Mouse (Mus musculus): Measurements from ENCODE around the gene Gm26620. TPM values are rescaled to one million over a fixed set of nuclear protein-coding genes. Genes with fewer than 3 reads are reported as not detected.

The Gm26620 gene
- polyA plus RNA-seq, 1 experiment from 2014 or later: 1.3 TPM

GRCm38 (mm10) chr1:170919308-170919707, 34.4 kb downstream of the Gm26620 start:
- Histone ChIP-seq H3K4me2 (ENCODE audit: low read length) (no peak overlapping the region), H3K4me1 (ENCODE audit: control insufficient read depth, insufficient read depth, low read depth, low read length) (no peaks in the 10 kb centered on the region), H3K9me3 (ENCODE audit: control insufficient read depth, low read length) (no peaks in the 10 kb centered on the region), H3K27me3 (replicated peaks; ENCODE audit: control insufficient read depth, insufficient read depth, low read length) (no peaks in the 10 kb centered on the region), H3K4me3 (ENCODE audit: low read length) (no peak overlapping the region), H3K36me3 (ENCODE audit: control insufficient read depth, insufficient read depth, low read length) (no peaks in the 10 kb centered on the region), H3K9ac (ENCODE audit: low read depth, low read length) (no peak overlapping the region), H3K27ac (ENCODE audit: low read depth, low read length) (no peak overlapping the region)
- WGBS: 91% methylated on average over 8 of the region's 8 CpGs
- ATAC-seq: no peak

- no peaks in the 10 kb centered on the region for H3K9me3 ChIP-seq (ENCODE audit: control insufficient read depth, low read length)
- H3K4me3 ChIP-seq (ENCODE audit: low read length): no peak overlapping the region
- no peaks in the 10 kb centered on the region for H3K27me3 ChIP-seq (replicated peaks; ENCODE audit: control insufficient read depth, insufficient read depth, low read length)
- ATAC-seq: no peak
- WGBS: 90% methylated on average over 6 of the region's 6 CpGs
- no peak overlapping the region for H3K27ac ChIP-seq (ENCODE audit: low read depth, low read length)
- H3K4me2 ChIP-seq (ENCODE audit: low read length): no peak overlapping the region
- no peak overlapping the region for H3K9ac ChIP-seq (ENCODE audit: low read depth, low read length)
- no peaks in the 10 kb centered on the region for H3K36me3 ChIP-seq (ENCODE audit: control insufficient read depth, insufficient read depth, low read length)
- H3K4me1 ChIP-seq (ENCODE audit: control insufficient read depth, insufficient read depth, low read depth, low read length): no peaks in the 10 kb centered on the region
These were observed 39.6 kb downstream of the Gm26620 start for GRCm38 (mm10) chr1:170924485-170924884.

- no peak overlapping the region for H3K4me3 ChIP-seq (ENCODE audit: low read length)
- no peak overlapping the region for H3K9ac ChIP-seq (ENCODE audit: low read depth, low read length)
- no peaks in the 10 kb centered on the region for H3K9me3 ChIP-seq (ENCODE audit: control insufficient read depth, low read length)
- no peaks in the 10 kb centered on the region for H3K4me1 ChIP-seq (ENCODE audit: control insufficient read depth, insufficient read depth, low read depth, low read length)
- no peaks in the 10 kb centered on the region for H3K36me3 ChIP-seq (ENCODE audit: control insufficient read depth, insufficient read depth, low read length)
- ATAC-seq: no peak
- H3K27me3 ChIP-seq (replicated peaks; ENCODE audit: control insufficient read depth, insufficient read depth, low read length): no peaks in the 10 kb centered on the region
- H3K27ac ChIP-seq (ENCODE audit: low read depth, low read length): no peak overlapping the region
- H3K4me2 ChIP-seq (ENCODE audit: low read length): no peak overlapping the region
- WGBS: 72% methylated on average over 6 of the region's 6 CpGs
These were observed 42.1 kb downstream of the Gm26620 start for GRCm38 (mm10) chr1:170926941-170927340.

- H3K4me2 ChIP-seq (ENCODE audit: low read length): no peak within 1 kb of the TSS
- H3K9me3 ChIP-seq (ENCODE audit: control insufficient read depth, low read length): no peaks in the 10 kb centered on the region
- H3K4me1 ChIP-seq (ENCODE audit: control insufficient read depth, insufficient read depth, low read depth, low read length): no peaks in the 10 kb centered on the region
- ATAC-seq: no peak
- H3K4me3 ChIP-seq (ENCODE audit: low read length): no peak within 1 kb of the TSS
- H3K27me3 ChIP-seq (replicated peaks; ENCODE audit: control insufficient read depth, insufficient read depth, low read length): no peaks in the 10 kb centered on the region
- no peaks in the 10 kb centered on the region for H3K36me3 ChIP-seq (ENCODE audit: control insufficient read depth, insufficient read depth, low read length)
- no peak within 1 kb of the TSS for H3K9ac ChIP-seq (ENCODE audit: low read depth, low read length)
- 74% methylated on average over 3 of the region's 3 CpGs for WGBS
- no peak within 1 kb of the TSS for H3K27ac ChIP-seq (ENCODE audit: low read depth, low read length)
These were observed 42.5 kb downstream of the Gm26620 start, which contains the start of gene Fcrla for GRCm38 (mm10) chr1:170927378-170927777. Gene Fcrla (minus strand): TSS chr1:170927583.

- Histone ChIP-seq H3K4me1 (ENCODE audit: control insufficient read depth, insufficient read depth, low read depth, low read length) (no peaks in the 10 kb centered on the region), H3K27me3 (replicated peaks; ENCODE audit: control insufficient read depth, insufficient read depth, low read length) (no peaks in the 10 kb centered on the region), H3K4me2 (ENCODE audit: low read length) (no peak overlapping the region), H3K4me3 (ENCODE audit: low read length) (no peak overlapping the region), H3K27ac (ENCODE audit: low read depth, low read length) (no peak overlapping the region), H3K9ac (ENCODE audit: low read depth, low read length) (no peak overlapping the region), H3K9me3 (ENCODE audit: control insufficient read depth, low read length) (no peaks in the 10 kb centered on the region), H3K36me3 (ENCODE audit: control insufficient read depth, insufficient read depth, low read length) (no peaks in the 10 kb centered on the region)
- whole genome bisulfite sequencing: 78% methylated on average over 2 of the region's 2 CpGs
- ATAC-seq: no peak
These were observed 43.6 kb downstream of the Gm26620 start for GRCm38 (mm10) chr1:170928467-170928866.

- Histone ChIP-seq H3K9me3 (ENCODE audit: control insufficient read depth, low read length) (no peaks in the 10 kb centered on the region), H3K36me3 (ENCODE audit: control insufficient read depth, insufficient read depth, low read length) (no peaks in the 10 kb centered on the region), H3K27ac (ENCODE audit: low read depth, low read length) (no peak overlapping the region), H3K4me3 (ENCODE audit: low read length) (no peak overlapping the region), H3K4me1 (ENCODE audit: control insufficient read depth, insufficient read depth, low read depth, low read length) (no peaks in the 10 kb centered on the region), H3K4me2 (ENCODE audit: low read length) (no peak overlapping the region), H3K9ac (ENCODE audit: low read depth, low read length) (no peak overlapping the region), H3K27me3 (replicated peaks; ENCODE audit: control insufficient read depth, insufficient read depth, low read length) (no peaks in the 10 kb centered on the region)
- ATAC-seq: no peak
- 83% methylated on average over 4 of the region's 4 CpGs for WGBS
These were observed 44.4 kb downstream of the Gm26620 start for GRCm38 (mm10) chr1:170929245-170929644.

GRCm38 (mm10) chr1:170932043-170932442, 47.2 kb downstream of the Gm26620 start:
- Histone ChIP-seq H3K36me3 (ENCODE audit: control insufficient read depth, insufficient read depth, low read length) (no peaks in the 10 kb centered on the region), H3K27me3 (replicated peaks; ENCODE audit: control insufficient read depth, insufficient read depth, low read length) (no peaks in the 10 kb centered on the region), H3K4me1 (ENCODE audit: control insufficient read depth, insufficient read depth, low read depth, low read length) (no peaks in the 10 kb centered on the region), H3K27ac (ENCODE audit: low read depth, low read length) (no peak overlapping the region), H3K9me3 (ENCODE audit: control insufficient read depth, low read length) (no peaks in the 10 kb centered on the region), H3K9ac (ENCODE audit: low read depth, low read length) (no peak overlapping the region), H3K4me2 (ENCODE audit: low read length) (no peak overlapping the region), H3K4me3 (ENCODE audit: low read length) (no peak overlapping the region)
- WGBS: 85% methylated on average over 3 of the region's 3 CpGs
- no peak for ATAC-seq

GRCm38 (mm10) chr1:170933386-170933920, 48.6 kb downstream of the Gm26620 start:
- Histone ChIP-seq H3K4me2 (ENCODE audit: low read length) (no peak overlapping the region), H3K9ac (ENCODE audit: low read depth, low read length) (no peak overlapping the region), H3K4me1 (ENCODE audit: control insufficient read depth, insufficient read depth, low read depth, low read length) (no peaks in the 10 kb centered on the region), H3K27me3 (replicated peaks; ENCODE audit: control insufficient read depth, insufficient read depth, low read length) (no peaks in the 10 kb centered on the region), H3K27ac (ENCODE audit: low read depth, low read length) (no peak overlapping the region), H3K36me3 (ENCODE audit: control insufficient read depth, insufficient read depth, low read length) (no peaks in the 10 kb centered on the region), H3K9me3 (ENCODE audit: control insufficient read depth, low read length) (no peaks in the 10 kb centered on the region), H3K4me3 (ENCODE audit: low read length) (no peak overlapping the region)
- no peak for ATAC-seq
- whole genome bisulfite sequencing: 74% methylated on average over 6 of the region's 6 CpGs

GRCm38 (mm10) chr1:170933940-170934339, 49.1 kb downstream of the Gm26620 start:
- Histone ChIP-seq H3K4me3 (ENCODE audit: low read length) (no peak overlapping the region), H3K9ac (ENCODE audit: low read depth, low read length) (no peak overlapping the region), H3K4me2 (ENCODE audit: low read length) (no peak overlapping the region), H3K27me3 (replicated peaks; ENCODE audit: control insufficient read depth, insufficient read depth, low read length) (no peaks in the 10 kb centered on the region), H3K36me3 (ENCODE audit: control insufficient read depth, insufficient read depth, low read length) (no peaks in the 10 kb centered on the region), H3K27ac (ENCODE audit: low read depth, low read length) (no peak overlapping the region), H3K9me3 (ENCODE audit: control insufficient read depth, low read length) (no peaks in the 10 kb centered on the region), H3K4me1 (ENCODE audit: control insufficient read depth, insufficient read depth, low read depth, low read length) (no peaks in the 10 kb centered on the region)
- WGBS: 89% methylated on average over 1 of the region's 1 CpGs
- ATAC-seq: no peak

- 90% methylated on average over 2 of the region's 2 CpGs for WGBS
- H3K4me3 ChIP-seq (ENCODE audit: low read length): no peak overlapping the region
- H3K27ac ChIP-seq (ENCODE audit: low read depth, low read length): no peak overlapping the region
- H3K9ac ChIP-seq (ENCODE audit: low read depth, low read length): no peak overlapping the region
- H3K4me2 ChIP-seq (ENCODE audit: low read length): no peak overlapping the region
- H3K9me3 ChIP-seq (ENCODE audit: control insufficient read depth, low read length): no peaks in the 10 kb centered on the region
- no peaks in the 10 kb centered on the region for H3K36me3 ChIP-seq (ENCODE audit: control insufficient read depth, insufficient read depth, low read length)
- ATAC-seq: no peak
- no peaks in the 10 kb centered on the region for H3K27me3 ChIP-seq (replicated peaks; ENCODE audit: control insufficient read depth, insufficient read depth, low read length)
- no peaks in the 10 kb centered on the region for H3K4me1 ChIP-seq (ENCODE audit: control insufficient read depth, insufficient read depth, low read depth, low read length)
These were observed 49.5 kb downstream of the Gm26620 start for GRCm38 (mm10) chr1:170934383-170934782.
